In genomic region chr4:134081730-134082386, GRCm38 (mm10) we compare ENCODE assay signal across 9 mouse cellular contexts. TPM values are rescaled to one million over a fixed set of nuclear protein-coding genes. Genes with fewer than 3 reads are reported as not detected.
DNase-seq lines count a peak whose midpoint lies in the region; ATAC-seq and TF ChIP-seq lines count a peak whose summit lies in the region.
"Had no signal": no experiment of that assay in that cellular context is flagged by ENCODE, and none has a peak within 500 bp of the region (broad histone marks: within the 10 kb centered on the region; RNA-seq: fewer than 3 reads in every experiment).

No protein-coding gene starts in this region.

- peaks cover 25% of the 10 kb centered on the region for H3K4me1 ChIP-seq in G1E (ENCODE audit: insufficient read depth, low read depth, low read length)
- H3K4me1 ChIP-seq in forebrain, embryonic 10.5 days, result peaks cover 28% of the 10 kb centered on the region
- peaks cover 5% of the 10 kb centered on the region for H3K4me1 ChIP-seq in hindbrain, embryonic 14.5 days (replicated peaks; ENCODE audit: control insufficient read depth, insufficient read depth, low read length)

- peak overlapping the region; percentile 71 for H3K4me3 ChIP-seq in G1E (ENCODE audit: low read depth, low read length)
- H3K4me3 ChIP-seq in forebrain, embryonic 10.5 days, result peak overlapping the region; percentile 67
- peak overlapping the region; percentile 44 for H3K4me3 ChIP-seq in hindbrain, embryonic 14.5 days (replicated peaks; ENCODE audit: low read length)

- under 1% methylated on average over 41 of the region's 41 CpGs for WGBS in forebrain, embryonic 10.5 days
- WGBS in hindbrain, embryonic 14.5 days, result 2% methylated on average over 39 of the region's 41 CpGs

- peak overlapping the region; percentile 81 for H3K4me2 ChIP-seq in hindbrain, embryonic 14.5 days (replicated peaks)

- H3K9me3 ChIP-seq in G1E (replicated peaks), result no peaks in the 10 kb centered on the region; the same call in 1 of the 2 replicates
- H3K9me3 ChIP-seq in forebrain, embryonic 10.5 days, result no peaks in the 10 kb centered on the region; the same call in 1 of the 2 replicates
- no peaks in the 10 kb centered on the region for H3K9me3 ChIP-seq in hindbrain, embryonic 14.5 days (ENCODE audit: control insufficient read depth, low read length)

- peak overlapping the region; percentile 72 for H3K27ac ChIP-seq in forebrain, embryonic 10.5 days
- H3K27ac ChIP-seq in hindbrain, embryonic 14.5 days, result no peak overlapping the region

- ATAC-seq in G1E (ENCODE audit: extremely low read depth, insufficient number of reproducible peaks, low FRiP score, poor library complexity, severe bottlenecking), result peak; percentile 40
- peak; percentile 69 for ATAC-seq in hindbrain, embryonic 14.5 days (ENCODE audit: low FRiP score)

- no peak for TF ChIP-seq CTCF in G1E (IDR thresholded peaks at IDR 0.05; ENCODE audit: low read depth, low read length)

- peak overlapping the region; percentile 49 for H3K9ac ChIP-seq in hindbrain, embryonic 14.5 days

- H3K36me3 ChIP-seq in G1E (replicated peaks), result no peaks in the 10 kb centered on the region
- H3K36me3 ChIP-seq in forebrain, embryonic 10.5 days (replicated peaks), result no peaks in the 10 kb centered on the region
- H3K36me3 ChIP-seq in hindbrain, embryonic 14.5 days (replicated peaks; ENCODE audit: control insufficient read depth, insufficient read depth), result no peaks in the 10 kb centered on the region

- peaks cover 34% of the 10 kb centered on the region for H3K27me3 ChIP-seq in G1E (ENCODE audit: insufficient read depth, low read length)
- peaks cover 41% of the 10 kb centered on the region for H3K27me3 ChIP-seq in forebrain, embryonic 10.5 days (ENCODE audit: poor library complexity, severe bottlenecking)
- peaks cover 25% of the 10 kb centered on the region for H3K27me3 ChIP-seq in hindbrain, embryonic 14.5 days (ENCODE audit: control insufficient read depth, insufficient read depth, low read length)

- DNase-seq in G1E (ENCODE audit: low spot score), result peak; percentile 57
- peak; percentile 77 for DNase-seq in c-Kit-positive CD71-negative TER-119-negative erythroid progenitor cells, embryonic 14.5 days (ENCODE audit: low read depth)
- peak; percentile 74 for DNase-seq in forebrain, embryonic 10.5 days (ENCODE audit: extremely low spot score, low spot score)
- DNase-seq in hindbrain, embryonic 14.5 days (ENCODE audit: low spot score), result peak; percentile 46
- peak; percentile 67 to 80 for DNase-seq in left cerebral cortex, adult 18-20 months (ENCODE audit: low spot score in 2 of 2)
- DNase-seq in lung, postnatal 36 days, result peak; percentile 92
- DNase-seq in retina, postnatal 7 days (ENCODE audit: low read depth, low spot score), result peak; percentile 53
- DNase-seq in urinary bladder, adult 2 months (ENCODE audit: low spot score), result peak; percentile 52

RNA-seq across cellular contexts. Expression of gene Cd52, which starts 13.0 kb away (rescaled TPM):
- total RNA-seq in G1E (2014; fragmentation: Nextera tagmentation) (1.7 and 2.0 TPM in 2 replicates), G1E (2017) (17.5 and 21.1 TPM in 2 replicates)
- polyA plus RNA-seq in G1E (2012), result 1.0 and 1.3 TPM in 2 replicates
- 4.1 and 5.0 TPM in 2 replicates for polyA plus RNA-seq in forebrain, embryonic 10.5 days (2016; fragmentation: Nextera tagmentation; extraction: Ambion mirVana)
- 1.7 and 2.4 TPM in 2 replicates for polyA plus RNA-seq in hindbrain, embryonic 14.5 days (2014; fragmentation: Nextera tagmentation; extraction: Ambion mirVana)
- total RNA-seq in left cerebral cortex, adult 18-20 months (2021), result 1 to 10 TPM; 2.7 to 4.1 TPM
- polyA plus RNA-seq in urinary bladder, adult 2 months (2012; rRNA removed), result 31.3 and 32.6 TPM in 2 replicates

RNA-seq across cellular contexts. Expression of gene Ubxn11, which starts 20.5 kb away (rescaled TPM):
- 6.0 and 13.8 TPM in 2 replicates for total RNA-seq in G1E (2014; fragmentation: Nextera tagmentation)
- 3.4 and 3.9 TPM in 2 replicates for total RNA-seq in G1E (2017)
- polyA plus RNA-seq in G1E (2012), result 11.3 and 13.2 TPM in 2 replicates
- 6.3 and 7.3 TPM in 2 replicates for polyA plus RNA-seq in forebrain, embryonic 10.5 days (2016; fragmentation: Nextera tagmentation; extraction: Ambion mirVana)
- 17.5 and 22.2 TPM in 2 replicates for polyA plus RNA-seq in hindbrain, embryonic 14.5 days (2014; fragmentation: Nextera tagmentation; extraction: Ambion mirVana)
- 10 to 100 TPM; 31.7 to 38.4 TPM for total RNA-seq in left cerebral cortex, adult 18-20 months (2021)
- polyA plus RNA-seq in urinary bladder, adult 2 months (2012; rRNA removed), result 4.1 and 4.2 TPM in 2 replicates

RNA-seq across cellular contexts. Expression of gene Crybg2, which starts 21.2 kb away (rescaled TPM):
- total RNA-seq in G1E (2014; fragmentation: Nextera tagmentation) (0.29 TPM in 1 of 2 replicates, not detected in the other), G1E (2017) (0.12 and 0.60 TPM in 2 replicates)
- polyA plus RNA-seq in G1E (2012), result 0.46 and 0.83 TPM in 2 replicates
- polyA plus RNA-seq in forebrain, embryonic 10.5 days (2016; fragmentation: Nextera tagmentation; extraction: Ambion mirVana), result 1.7 and 3.5 TPM in 2 replicates
- 3.0 and 4.7 TPM in 2 replicates for polyA plus RNA-seq in hindbrain, embryonic 14.5 days (2014; fragmentation: Nextera tagmentation; extraction: Ambion mirVana)
- total RNA-seq in left cerebral cortex, adult 18-20 months (2021), result 1 to 10 TPM; 4.4 to 5.7 TPM
- 11.8 and 17.7 TPM in 2 replicates for polyA plus RNA-seq in urinary bladder, adult 2 months (2012; rRNA removed)

RNA-seq across cellular contexts. Expression of gene Zfp683, which starts 28.2 kb away (rescaled TPM):
- total RNA-seq in G1E (2014; fragmentation: Nextera tagmentation), result not detected in 2 replicates
- total RNA-seq in G1E (2017), result not detected in 2 replicates
- polyA plus RNA-seq in G1E (2012), result not detected in 2 replicates
- polyA plus RNA-seq in forebrain, embryonic 10.5 days (2016; fragmentation: Nextera tagmentation; extraction: Ambion mirVana), result not detected in 2 replicates
- polyA plus RNA-seq in hindbrain, embryonic 14.5 days (2014; fragmentation: Nextera tagmentation; extraction: Ambion mirVana), result not detected in 2 replicates
- total RNA-seq in left cerebral cortex, adult 18-20 months (2021), result not detected
- 0.37 and 0.44 TPM in 2 replicates for polyA plus RNA-seq in urinary bladder, adult 2 months (2012; rRNA removed)
- total RNA-seq: layer of hippocampus, postnatal 14 days had no signal

RNA-seq across cellular contexts. Expression of gene Sh3bgrl3, which starts 46.7 kb away (rescaled TPM):
- total RNA-seq in G1E (2014; fragmentation: Nextera tagmentation) (76.6 and 110 TPM in 2 replicates), G1E (2017) (98.4 and 105 TPM in 2 replicates)
- 111 and 202 TPM in 2 replicates for polyA plus RNA-seq in G1E (2012)
- polyA plus RNA-seq in forebrain, embryonic 10.5 days (2016; fragmentation: Nextera tagmentation; extraction: Ambion mirVana), result 267 and 270 TPM in 2 replicates
- polyA plus RNA-seq in hindbrain, embryonic 14.5 days (2014; fragmentation: Nextera tagmentation; extraction: Ambion mirVana), result 429 and 442 TPM in 2 replicates
- 100 to 1,000 TPM; 200 to 222 TPM for total RNA-seq in left cerebral cortex, adult 18-20 months (2021)
- polyA plus RNA-seq in urinary bladder, adult 2 months (2012; rRNA removed), result 337 and 349 TPM in 2 replicates
